Mouse (Mus musculus) embryonic facial prominence, embryonic 13.5 days (tissue): ENCODE measurements at regions not wholly inside any gene's neighbourhood (a gene's known extent, or its start where the extent isn't known, plus 50 kb on each side); places are given as distances from the start of the nearest gene placed in this dataset.

ENCODE experiments used
- ATAC-seq: fragments of 200-750 bp; cut with Nextera tagmentation; 2 replicates; pipeline ENCODE4 v1.8.0; 2017; ENCODE audit warnings: low read depth; ENCODE audit not compliant: insufficient number of reproducible peaks, insufficient read depth, low FRiP score, low TSS enrichment
- H3K27ac ChIP-seq: fragments of 300-500 bp; sonication (generic); 2 replicates; pipeline ENCODE4 v1.5.1; 2015; ENCODE audit warnings: moderate library complexity, mild to moderate bottlenecking, inconsistent platforms
- H3K27me3 ChIP-seq: fragments of 300-500 bp; sonication (generic); 2 replicates; pipeline ENCODE4 v1.6.1; 2015; ENCODE audit warnings: mild to moderate bottlenecking, inconsistent platforms
- H3K36me3 ChIP-seq: fragments of 300-500 bp; sonication (generic); 2 replicates; pipeline ENCODE4 v1.6.1; 2015; ENCODE audit warnings: mild to moderate bottlenecking, inconsistent platforms
- H3K4me1 ChIP-seq: fragments of 300-500 bp; sonication (generic); 2 replicates; pipeline ENCODE4 v1.6.1; 2015; ENCODE audit warnings: inconsistent platforms
- H3K4me2 ChIP-seq: fragments of 300-500 bp; sonication (generic); 2 replicates; pipeline ENCODE4 v1.6.1; 2015; ENCODE audit warnings: moderate library complexity, mild to moderate bottlenecking, inconsistent platforms
- H3K4me3 ChIP-seq: fragments of 300-500 bp; sonication (generic); 2 replicates; pipeline ENCODE4 v1.5.1; 2015; ENCODE audit warnings: mild to moderate bottlenecking, inconsistent platforms
- H3K9ac ChIP-seq: fragments of 300-500 bp; sonication (generic); 2 replicates; pipeline ENCODE4 v1.6.1; 2015; ENCODE audit warnings: mild to moderate bottlenecking, inconsistent platforms
- H3K9me3 ChIP-seq: fragments of 300-500 bp; sonication (generic); 2 replicates; pipeline ENCODE4 v1.6.1; 2016; ENCODE audit warnings: inconsistent platforms
- WGBS: fragments of 180-500 bp; shearing (Covaris S2); methylation state at CpG from one replicate; pipeline ENCODE4 v1.1.7; 2015; ENCODE audit warnings: mixed read lengths; 5-methylcytosine and 5-hydroxymethylcytosine counted together

- WGBS: 89% methylated on average over 11 of the region's 15 CpGs
- H3K4me2 ChIP-seq: no peak overlapping the region
- H3K9me3 ChIP-seq: peaks cover 12% of the 10 kb centered on the region
- H3K4me3 ChIP-seq: no peak overlapping the region
- H3K4me1 ChIP-seq: no peaks in the 10 kb centered on the region
- ATAC-seq: no peak
- H3K9ac ChIP-seq: no peak overlapping the region
- no peak overlapping the region for H3K27ac ChIP-seq
- no peaks in the 10 kb centered on the region for H3K36me3 ChIP-seq
- no peaks in the 10 kb centered on the region for H3K27me3 ChIP-seq
These were observed 88.6 kb downstream of the Inhba start for GRCm38 (mm10) chr13:16100253-16100652.

- H3K27me3 ChIP-seq: no peaks in the 10 kb centered on the region
- no peak overlapping the region for H3K27ac ChIP-seq
- no peak overlapping the region for H3K4me2 ChIP-seq
- no peak overlapping the region for H3K4me3 ChIP-seq
- ATAC-seq: no peak
- H3K9me3 ChIP-seq: no peaks in the 10 kb centered on the region
- no peaks in the 10 kb centered on the region; the same call in 1 of the 2 replicates for H3K4me1 ChIP-seq
- no peak overlapping the region for H3K9ac ChIP-seq
- H3K36me3 ChIP-seq: no peaks in the 10 kb centered on the region
- WGBS: 41% methylated on average over 2 of the region's 2 CpGs
These were observed 103.2 kb downstream of the Inhba start for GRCm38 (mm10) chr13:16114837-16115236.

DNA sequence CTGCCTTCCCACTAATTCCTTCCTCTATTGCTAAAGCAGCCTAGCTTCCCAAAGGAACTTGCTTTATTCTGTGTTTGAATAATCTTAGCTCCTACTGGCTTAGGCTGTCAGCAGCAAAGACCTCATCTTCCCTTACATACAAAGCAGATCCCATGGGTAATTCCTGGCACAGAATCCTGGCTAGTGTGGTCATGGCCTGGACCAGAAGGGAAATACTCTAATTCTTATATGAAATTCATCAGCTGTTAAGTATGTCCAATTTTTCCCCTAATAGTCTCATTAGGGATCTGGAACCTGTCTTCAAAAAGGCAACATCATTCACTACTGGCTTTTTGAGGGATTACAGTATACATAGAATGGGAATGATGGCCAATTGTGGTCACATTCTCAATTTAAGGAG, 135.0 kb downstream of the Inhba start:
- no peak for ATAC-seq
- Histone ChIP-seq H3K27me3 (no peaks in the 10 kb centered on the region), H3K27ac (no peak overlapping the region), H3K4me2 (no peak overlapping the region), H3K36me3 (no peaks in the 10 kb centered on the region), H3K4me3 (no peak overlapping the region), H3K4me1 (no peaks in the 10 kb centered on the region), H3K9me3 (no peaks in the 10 kb centered on the region), H3K9ac (no peak overlapping the region)

DNA sequence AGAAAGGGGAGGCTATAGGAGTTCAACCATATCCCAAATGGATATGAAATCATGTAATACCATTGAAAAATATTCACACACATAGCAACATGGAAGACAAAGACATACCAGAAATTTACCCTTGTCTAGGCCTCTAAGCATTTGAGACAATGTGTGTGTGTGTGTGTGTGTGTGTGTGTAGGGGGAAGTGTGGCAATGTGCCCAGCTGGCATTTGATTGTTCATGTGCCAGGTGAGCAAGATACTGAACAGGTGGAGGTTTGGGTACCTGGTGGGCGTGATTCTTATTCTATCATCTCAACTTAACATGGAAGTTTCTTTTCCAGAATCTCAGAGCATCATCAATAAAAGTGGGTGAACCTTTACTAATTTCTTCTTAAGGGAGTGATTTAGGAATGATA, 143.3 kb downstream of the Inhba start:
- ATAC-seq: no peak
- no peaks in the 10 kb centered on the region for H3K27me3 ChIP-seq
- H3K4me3 ChIP-seq: no peak overlapping the region
- H3K9ac ChIP-seq: no peak overlapping the region
- no peaks in the 10 kb centered on the region for H3K4me1 ChIP-seq
- no peak overlapping the region for H3K27ac ChIP-seq
- H3K4me2 ChIP-seq: no peak overlapping the region
- WGBS: 96% methylated on average over 1 of the region's 1 CpGs
- no peaks in the 10 kb centered on the region for H3K9me3 ChIP-seq
- H3K36me3 ChIP-seq: no peaks in the 10 kb centered on the region

GRCm38 (mm10) chr13:16165204-16165894, 153.7 kb downstream of the Inhba start:
- ATAC-seq: no peak
- WGBS: 69% methylated on average over 5 of the region's 5 CpGs
- no peak overlapping the region for H3K4me2 ChIP-seq
- H3K27ac ChIP-seq: no peak overlapping the region
- no peaks in the 10 kb centered on the region for H3K9me3 ChIP-seq
- H3K27me3 ChIP-seq: no peaks in the 10 kb centered on the region
- H3K4me1 ChIP-seq: no peaks in the 10 kb centered on the region
- H3K36me3 ChIP-seq: no peaks in the 10 kb centered on the region
- no peak overlapping the region for H3K9ac ChIP-seq
- no peak overlapping the region for H3K4me3 ChIP-seq

- 88% methylated on average over 1 of the region's 1 CpGs for WGBS
- no peaks in the 10 kb centered on the region for H3K27me3 ChIP-seq
- H3K9ac ChIP-seq: no peak overlapping the region
- no peaks in the 10 kb centered on the region for H3K36me3 ChIP-seq
- no peaks in the 10 kb centered on the region for H3K9me3 ChIP-seq
- no peak overlapping the region for H3K4me3 ChIP-seq
- H3K27ac ChIP-seq: no peak overlapping the region
- H3K4me1 ChIP-seq: peaks cover 4% of the 10 kb centered on the region; the same call in 1 of the 2 replicates
- H3K4me2 ChIP-seq: no peak overlapping the region
- no peak for ATAC-seq
These were observed 185.0 kb downstream of the Inhba start for GRCm38 (mm10) chr13:16196692-16197091.

DNA sequence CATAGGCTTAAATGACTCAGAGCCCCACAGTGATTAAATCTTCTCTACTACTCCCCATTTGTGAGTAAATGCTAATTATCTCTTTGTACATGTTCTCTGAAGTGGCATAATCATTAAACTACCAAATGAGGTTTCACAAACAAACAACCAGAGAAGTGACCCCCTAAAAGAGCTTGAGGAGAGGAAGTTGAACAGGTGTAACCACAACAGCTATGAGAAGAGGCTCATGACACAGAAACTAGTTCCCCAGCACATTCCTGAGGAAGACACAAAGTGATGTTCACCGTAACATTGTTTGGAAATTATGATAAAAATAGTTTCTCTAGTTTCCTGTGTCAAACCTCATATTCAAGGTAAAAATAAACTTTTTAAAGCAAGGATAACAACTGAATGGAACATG, 188.4 kb downstream of the Inhba start:
- Histone ChIP-seq H3K27me3 (no peaks in the 10 kb centered on the region), H3K9me3 (no peaks in the 10 kb centered on the region), H3K27ac (no peak overlapping the region), H3K4me2 (no peak overlapping the region), H3K9ac (no peak overlapping the region), H3K36me3 (no peaks in the 10 kb centered on the region), H3K4me3 (no peak overlapping the region), H3K4me1 (peaks cover 16% of the 10 kb centered on the region)
- WGBS: 92% methylated on average over 1 of the region's 1 CpGs
- ATAC-seq: no peak

- Histone ChIP-seq H3K4me2 (no peak overlapping the region), H3K9me3 (no peaks in the 10 kb centered on the region), H3K27ac (peak overlapping the region; percentile 64), H3K4me3 (no peak overlapping the region), H3K9ac (no peak overlapping the region), H3K27me3 (no peaks in the 10 kb centered on the region), H3K4me1 (peaks cover 12% of the 10 kb centered on the region), H3K36me3 (no peaks in the 10 kb centered on the region)
- ATAC-seq: no peak
- 41% methylated on average over 3 of the region's 3 CpGs for WGBS
These were observed 191.5 kb downstream of the Inhba start for GRCm38 (mm10) chr13:16203147-16203546.

DNA sequence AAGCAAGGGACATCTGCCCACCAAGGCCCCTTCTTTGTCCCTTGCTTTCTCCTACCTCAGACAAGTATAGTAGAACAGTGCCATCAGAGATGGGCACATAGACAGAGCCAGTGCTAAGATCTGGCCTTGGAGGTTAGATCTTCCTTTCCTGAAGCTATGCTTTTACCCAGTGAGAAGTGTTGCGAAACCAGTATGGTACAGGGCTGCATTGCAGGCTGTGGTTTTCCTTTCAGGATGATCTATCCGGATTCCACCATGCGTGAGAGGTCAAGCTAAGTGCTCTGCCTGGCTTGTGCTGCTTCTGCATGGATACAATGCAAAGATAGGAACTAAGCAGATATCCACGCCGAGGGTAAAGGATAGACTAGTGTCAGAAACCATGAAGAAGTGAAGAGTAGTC, 192.4 kb downstream of the Inhba start:
- Histone ChIP-seq H3K4me2 (no peak overlapping the region), H3K4me3 (no peak overlapping the region), H3K9me3 (no peaks in the 10 kb centered on the region), H3K27ac (no peak overlapping the region), H3K9ac (no peak overlapping the region), H3K27me3 (no peaks in the 10 kb centered on the region), H3K36me3 (no peaks in the 10 kb centered on the region), H3K4me1 (peaks cover 12% of the 10 kb centered on the region)
- WGBS: 90% methylated on average over 5 of the region's 5 CpGs
- ATAC-seq: no peak

GRCm38 (mm10) chr13:16211482-16211881, 199.8 kb downstream of the Inhba start:
- H3K9me3 ChIP-seq: no peaks in the 10 kb centered on the region
- H3K27me3 ChIP-seq: no peaks in the 10 kb centered on the region
- H3K27ac ChIP-seq: no peak overlapping the region
- H3K4me3 ChIP-seq: no peak overlapping the region
- no peak for ATAC-seq
- no peaks in the 10 kb centered on the region for H3K36me3 ChIP-seq
- H3K4me1 ChIP-seq: no peaks in the 10 kb centered on the region
- WGBS: 68% methylated on average over 2 of the region's 2 CpGs
- H3K4me2 ChIP-seq: no peak overlapping the region
- H3K9ac ChIP-seq: no peak overlapping the region

DNA sequence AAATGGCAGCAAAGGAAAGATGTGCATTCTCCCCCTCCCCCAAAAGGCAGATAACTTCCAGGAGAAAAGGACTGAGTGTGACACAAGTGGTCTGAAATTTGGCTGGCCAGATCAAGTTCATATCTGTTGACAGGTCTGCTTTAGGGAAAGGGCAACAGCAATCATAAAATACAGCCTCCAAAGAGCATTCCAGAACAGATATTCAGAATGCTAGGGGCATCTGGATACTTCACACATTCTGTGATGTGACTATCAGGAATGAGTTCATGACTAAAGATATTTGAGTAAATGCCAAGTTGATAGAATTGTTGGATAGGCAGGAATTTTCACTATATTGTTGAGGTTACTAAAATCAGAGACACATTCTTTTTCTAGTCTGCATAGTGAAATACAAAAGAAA, 208.2 kb downstream of the Inhba start:
- Histone ChIP-seq H3K4me2 (no peak overlapping the region), H3K36me3 (no peaks in the 10 kb centered on the region), H3K27ac (no peak overlapping the region), H3K9ac (no peak overlapping the region), H3K9me3 (no peaks in the 10 kb centered on the region), H3K27me3 (no peaks in the 10 kb centered on the region), H3K4me3 (no peak overlapping the region), H3K4me1 (no peaks in the 10 kb centered on the region)
- ATAC-seq: no peak

- H3K4me3 ChIP-seq: no peak overlapping the region
- no peaks in the 10 kb centered on the region for H3K36me3 ChIP-seq
- H3K9me3 ChIP-seq: no peaks in the 10 kb centered on the region
- no peaks in the 10 kb centered on the region for H3K27me3 ChIP-seq
- WGBS: 58% methylated on average over 5 of the region's 5 CpGs
- H3K4me1 ChIP-seq: 0 out of 2 replicates have a peak, but pooled peaks cover 2% of the 10 kb centered on the region
- no peak for ATAC-seq
- H3K4me2 ChIP-seq: no peak overlapping the region
- H3K27ac ChIP-seq: no peak overlapping the region
- H3K9ac ChIP-seq: no peak overlapping the region
These were observed 211.4 kb downstream of the Inhba start for GRCm38 (mm10) chr13:16222942-16223600.
